Mouse (Mus musculus): ENCODE results near the gene Elane. TPM values are rescaled to one million over a fixed set of nuclear protein-coding genes. Genes with fewer than 3 reads are reported as not detected.

Elane gene
- polyA plus RNA-seq, 1 experiment, result 33.0 TPM

GRCm38 (mm10) chr10:79846553-79846952, 39.5 kb upstream of the Elane start:
- TF ChIP-seq CTCF (IDR thresholded peaks at IDR 0.05; ENCODE audit: extremely low read depth, insufficient read depth, insufficient read length, insufficient replicate concordance), result no peak
- 80% methylated on average over 5 of the region's 5 CpGs for WGBS
- no peak for DNase-seq (ENCODE audit: low read depth in 1 of 2, low spot score in 2 of 2)
- Histone ChIP-seq H3K36me3 (ENCODE audit: control insufficient read depth, insufficient read depth, low read length) (no peaks in the 10 kb centered on the region), H3K27me3 (ENCODE audit: control insufficient read depth, insufficient read depth, low read length) (no peaks in the 10 kb centered on the region), H3K4me1 (ENCODE audit: control insufficient read depth, insufficient read depth, insufficient read length) (peaks cover 10% of the 10 kb centered on the region; the same call in 1 of the 2 replicates), H3K27ac (ENCODE audit: insufficient read depth, low read length) (no peak overlapping the region), H3K4me3 (ENCODE audit: extremely low read depth, insufficient read depth, insufficient read length) (no peak overlapping the region)

- TF ChIP-seq CTCF (IDR thresholded peaks at IDR 0.05; ENCODE audit: extremely low read depth, insufficient read depth, insufficient read length, insufficient replicate concordance) (no peak), POLR2A (IDR thresholded peaks at IDR 0.05; ENCODE audit: low read depth, low read length) (no peak)
- H3K27me3 ChIP-seq (ENCODE audit: control insufficient read depth, insufficient read depth, low read length), result no peaks in the 10 kb centered on the region
- no peak overlapping the region for H3K4me3 ChIP-seq (ENCODE audit: extremely low read depth, insufficient read depth, insufficient read length)
- whole genome bisulfite sequencing, result 40% methylated on average over 8 of the region's 8 CpGs
- DNase-seq (ENCODE audit: low read depth in 1 of 2, low spot score in 2 of 2), result peak in 1 of 2 experiments; percentile 39
- peaks cover 26% of the 10 kb centered on the region; the same call in 1 of the 2 replicates for H3K4me1 ChIP-seq (ENCODE audit: control insufficient read depth, insufficient read depth, insufficient read length)
- no peaks in the 10 kb centered on the region for H3K36me3 ChIP-seq (ENCODE audit: control insufficient read depth, insufficient read depth, low read length)
- peak overlapping the region; percentile 2; the same call in 1 of the 2 replicates for H3K27ac ChIP-seq (ENCODE audit: insufficient read depth, low read length)
Observed at GRCm38 (mm10) chr10:79849941-79850628, 36.0 kb upstream of the Elane start.

GRCm38 (mm10) chr10:79851653-79852052, 34.4 kb upstream of the Elane start:
- DNase-seq (ENCODE audit: low read depth in 1 of 2, low spot score in 2 of 2), result no peak
- Histone ChIP-seq H3K27ac (ENCODE audit: insufficient read depth, low read length) (peak overlapping the region; percentile 97; the same call in 1 of the 2 replicates), H3K27me3 (ENCODE audit: control insufficient read depth, insufficient read depth, low read length) (no peaks in the 10 kb centered on the region), H3K36me3 (ENCODE audit: control insufficient read depth, insufficient read depth, low read length) (peaks cover 2% of the 10 kb centered on the region; the same call in 1 of the 2 replicates), H3K4me1 (ENCODE audit: control insufficient read depth, insufficient read depth, insufficient read length) (peaks cover 31% of the 10 kb centered on the region), H3K4me3 (ENCODE audit: extremely low read depth, insufficient read depth, insufficient read length) (no peak overlapping the region)
- TF ChIP-seq POLR2A (IDR thresholded peaks at IDR 0.05; ENCODE audit: low read depth, low read length) (no peak), CTCF (IDR thresholded peaks at IDR 0.05; ENCODE audit: extremely low read depth, insufficient read depth, insufficient read length, insufficient replicate concordance) (no peak)
- WGBS, result 75% methylated on average over 3 of the region's 3 CpGs

- 37% methylated on average over 9 of the region's 9 CpGs for WGBS
- H3K27me3 ChIP-seq (ENCODE audit: control insufficient read depth, insufficient read depth, low read length), result no peaks in the 10 kb centered on the region
- peaks cover 6% of the 10 kb centered on the region; the same call in 1 of the 2 replicates for H3K36me3 ChIP-seq (ENCODE audit: control insufficient read depth, insufficient read depth, low read length)
- TF ChIP-seq CTCF (IDR thresholded peaks at IDR 0.05; ENCODE audit: extremely low read depth, insufficient read depth, insufficient read length, insufficient replicate concordance) (no peak), POLR2A (IDR thresholded peaks at IDR 0.05; ENCODE audit: low read depth, low read length) (no peak)
- H3K4me3 ChIP-seq (ENCODE audit: extremely low read depth, insufficient read depth, insufficient read length), result no peak overlapping the region
- peak overlapping the region; percentile 97 for H3K27ac ChIP-seq (ENCODE audit: insufficient read depth, low read length)
- no peak for DNase-seq (ENCODE audit: low read depth in 1 of 2, low spot score in 2 of 2)
- H3K4me1 ChIP-seq (ENCODE audit: control insufficient read depth, insufficient read depth, insufficient read length), result peaks cover 37% of the 10 kb centered on the region
Observed at GRCm38 (mm10) chr10:79852107-79852789, 33.8 kb upstream of the Elane start.

GRCm38 (mm10) chr10:79852827-79853226, 33.2 kb upstream of the Elane start:
- Histone ChIP-seq H3K27ac (ENCODE audit: insufficient read depth, low read length) (peak overlapping the region; percentile 97), H3K36me3 (ENCODE audit: control insufficient read depth, insufficient read depth, low read length) (peaks cover 6% of the 10 kb centered on the region; the same call in 1 of the 2 replicates), H3K27me3 (ENCODE audit: control insufficient read depth, insufficient read depth, low read length) (no peaks in the 10 kb centered on the region), H3K4me1 (ENCODE audit: control insufficient read depth, insufficient read depth, insufficient read length) (peaks cover 43% of the 10 kb centered on the region), H3K4me3 (ENCODE audit: extremely low read depth, insufficient read depth, insufficient read length) (peak overlapping the region; percentile 58; the same call in 1 of the 2 replicates)
- no peak for TF ChIP-seq CTCF (IDR thresholded peaks at IDR 0.05; ENCODE audit: extremely low read depth, insufficient read depth, insufficient read length, insufficient replicate concordance)
- TF ChIP-seq POLR2A (IDR thresholded peaks at IDR 0.05; ENCODE audit: low read depth, low read length), result no peak
- 43% methylated on average over 8 of the region's 8 CpGs for WGBS
- DNase-seq (ENCODE audit: low read depth in 1 of 2, low spot score in 2 of 2), result no peak

GRCm38 (mm10) chr10:79853392-79853791, 32.7 kb upstream of the Elane start:
- H3K27ac ChIP-seq (ENCODE audit: insufficient read depth, low read length), result peak overlapping the region; percentile 97
- 3% methylated on average over 15 of the region's 15 CpGs for WGBS
- no peak for TF ChIP-seq CTCF (IDR thresholded peaks at IDR 0.05; ENCODE audit: extremely low read depth, insufficient read depth, insufficient read length, insufficient replicate concordance)
- TF ChIP-seq POLR2A (IDR thresholded peaks at IDR 0.05; ENCODE audit: low read depth, low read length), result no peak
- H3K4me1 ChIP-seq (ENCODE audit: control insufficient read depth, insufficient read depth, insufficient read length), result peaks cover 47% of the 10 kb centered on the region
- peaks cover 8% of the 10 kb centered on the region; the same call in 1 of the 2 replicates for H3K36me3 ChIP-seq (ENCODE audit: control insufficient read depth, insufficient read depth, low read length)
- H3K4me3 ChIP-seq (ENCODE audit: extremely low read depth, insufficient read depth, insufficient read length), result peak overlapping the region; percentile 58
- no peaks in the 10 kb centered on the region for H3K27me3 ChIP-seq (ENCODE audit: control insufficient read depth, insufficient read depth, low read length)
- peak in 1 of 2 experiments; percentile 65 for DNase-seq (ENCODE audit: low read depth in 1 of 2, low spot score in 2 of 2)
